Comparison of ENCODE assay signal across 7 mouse cellular contexts in the genomic region with DNA sequence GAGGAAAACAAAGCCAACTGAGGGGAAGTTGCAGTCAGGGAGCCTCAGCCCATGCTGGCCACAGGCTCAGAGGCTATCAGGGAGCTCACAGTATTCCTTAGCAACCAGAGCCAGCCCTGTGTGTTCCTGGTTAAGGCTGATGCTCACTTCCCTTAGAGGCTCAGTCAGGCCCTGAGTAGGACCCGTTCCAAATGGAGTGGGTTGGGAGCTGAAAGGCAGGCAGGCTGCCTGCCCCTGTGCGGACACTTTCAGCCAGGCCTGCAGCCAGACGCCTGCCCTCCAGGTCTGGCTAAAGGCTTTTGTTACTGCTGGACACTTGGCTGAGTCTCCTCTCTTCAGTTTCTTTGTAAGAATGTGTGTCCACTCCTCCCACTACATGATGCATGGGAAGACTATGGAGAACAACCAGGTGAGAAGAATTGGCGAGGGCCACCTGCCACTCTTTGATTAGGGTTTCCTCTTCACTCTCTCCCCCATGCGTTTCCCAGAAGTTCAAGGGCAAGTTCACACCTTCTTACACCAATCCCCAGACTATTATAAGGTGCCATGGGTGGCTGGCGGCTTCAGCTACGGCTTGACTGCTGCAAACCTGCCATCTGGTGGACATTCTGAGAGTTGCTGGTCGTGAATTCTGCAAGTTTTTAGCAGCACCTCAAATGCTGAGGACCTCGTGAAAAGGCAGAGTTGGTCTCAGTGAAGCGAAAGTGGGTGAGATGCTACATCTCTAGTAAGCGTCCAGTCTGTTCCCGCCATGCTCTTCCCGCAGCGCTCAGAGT. TPM values are rescaled to one million over a fixed set of nuclear protein-coding genes. Genes with fewer than 3 reads are reported as not detected.
DNase-seq lines count a peak whose midpoint lies in the region; ATAC-seq and TF ChIP-seq lines count a peak whose summit lies in the region.

No protein-coding gene starts in this region.

- H3K9ac ChIP-seq in forebrain, embryonic 12.5 days, result 0 out of 2 replicates have a peak overlapping the region, but pooled peaks have one; percentile 2

- 22% methylated on average over 14 of the region's 14 CpGs for WGBS in forebrain, embryonic 12.5 days

- H3K9me3 ChIP-seq in forebrain, embryonic 12.5 days, result no peaks in the 10 kb centered on the region

- no peak for ATAC-seq in forebrain, embryonic 12.5 days (ENCODE audit: low FRiP score)

- peaks cover 3% of the 10 kb centered on the region; the same call in 1 of the 2 replicates for H3K27me3 ChIP-seq in forebrain, embryonic 12.5 days

- no peak overlapping the region for H3K4me3 ChIP-seq in forebrain, embryonic 12.5 days (replicated peaks)
- no peak overlapping the region for H3K4me3 ChIP-seq in layer of hippocampus, adult 2 months

- no peaks in the 10 kb centered on the region for H3K4me1 ChIP-seq in forebrain, embryonic 12.5 days

- intact Hi-C loops in heart, postnatal 10 days (cut with DNase I), result loop anchor here (1.0 to 10.0 kb wide), 4 partner anchors 37 to 236 kb away; no protein-coding TSS in a partner anchor

- DNase-seq in MEL-GATA-1-ER (ENCODE audit: extremely low read depth, low read depth), result peak; percentile 36
- peak; percentile 47 for DNase-seq in c-Kit-positive CD71-negative TER-119-negative erythroid progenitor cells, embryonic 14.5 days (ENCODE audit: low read depth)
- peak; percentile 71 to 82 for DNase-seq in heart, postnatal 10 days
- DNase-seq in layer of hippocampus, adult 2 months (ENCODE audit: low spot score in 2 of 2), result peak; percentile 51 to 81
- peak; percentile 84 for DNase-seq in lung, postnatal 36 days
- peak; percentile 15 to 31 for DNase-seq in right cerebral cortex, postnatal 36 days (ENCODE audit: low spot score in 2 of 2)

- TF ChIP-seq CTCF in layer of hippocampus, adult 2 months (conservative IDR thresholded peaks at IDR 0.05), result peak; percentile 88

- no peak overlapping the region for H3K4me2 ChIP-seq in forebrain, embryonic 12.5 days

- no peaks in the 10 kb centered on the region for H3K36me3 ChIP-seq in forebrain, embryonic 12.5 days (replicated peaks)

- H3K27ac ChIP-seq in forebrain, embryonic 12.5 days, result no peak overlapping the region
- no peak overlapping the region; the same call in 1 of the 2 replicates for H3K27ac ChIP-seq in layer of hippocampus, adult 2 months

RNA-seq across cellular contexts. Expression of a gene that starts 9.6 kb away (rescaled TPM):
- not detected in 2 replicates for polyA plus RNA-seq in forebrain, embryonic 12.5 days (2016; fragmentation: Nextera tagmentation; extraction: Ambion mirVana)
- total RNA-seq in heart, postnatal 10 days (2021), result not detected
- total RNA-seq in layer of hippocampus, adult 2 months (2021), result not detected

RNA-seq across cellular contexts. Expression of a gene that starts 14.4 kb away (rescaled TPM):
- polyA plus RNA-seq in forebrain, embryonic 12.5 days (2016; fragmentation: Nextera tagmentation; extraction: Ambion mirVana), result 8.9 and 11.3 TPM in 2 replicates
- 10 to 100 TPM; 12.3 to 12.8 TPM for total RNA-seq in heart, postnatal 10 days (2021)
- total RNA-seq in layer of hippocampus, adult 2 months (2021), result 1 to 10 TPM; 7.7 TPM

RNA-seq across cellular contexts. Expression of a gene that starts 20.9 kb away (rescaled TPM):
- not detected in 2 replicates for polyA plus RNA-seq in forebrain, embryonic 12.5 days (2016; fragmentation: Nextera tagmentation; extraction: Ambion mirVana)
- total RNA-seq in heart, postnatal 10 days (2021), result not detected
- not detected for total RNA-seq in layer of hippocampus, adult 2 months (2021)

RNA-seq across cellular contexts. Expression of a gene that starts 37.2 kb away (rescaled TPM):
- polyA plus RNA-seq in forebrain, embryonic 12.5 days (2016; fragmentation: Nextera tagmentation; extraction: Ambion mirVana), result not detected in 2 replicates
- not detected for total RNA-seq in heart, postnatal 10 days (2021)
- total RNA-seq in layer of hippocampus, adult 2 months (2021), result not detected

Comparison
In these comparisons a context has a peak if more than half of its experiments do, and no peak if none do; other contexts are left out.
1. DNase-seq: peak in every context shown above with its lines; median percentile 84 in lung, postnatal 36 days; 76 in heart, postnatal 10 days; 66 in layer of hippocampus, adult 2 months; 47 in c-Kit-positive CD71-negative TER-119-negative erythroid progenitor cells, embryonic 14.5 days; 36 in MEL-GATA-1-ER; 23 in right cerebral cortex, postnatal 36 days.